Mouse (Mus musculus) limb, embryonic 10.5 days (tissue): ENCODE results near the gene Pigc. TPM values are rescaled to one million over a fixed set of nuclear protein-coding genes. Genes with fewer than 3 reads are reported as not detected.

ENCODE experiments used
- DNase-seq: peaks from one replicate; pipeline ENCODE4 v3.0.0-alpha.2; 2017; ENCODE audit warnings: low spot score
- H3K27ac ChIP-seq: fragments of 300-500 bp; sonication (generic); 2 replicates; pipeline ENCODE4 v1.5.1; 2016; ENCODE audit warnings: mild to moderate bottlenecking
- H3K27me3 ChIP-seq: fragments of 300-500 bp; sonication (generic); 2 replicates; pipeline ENCODE4 v1.6.1; 2016; ENCODE audit warnings: low read depth, mild to moderate bottlenecking; ENCODE audit not compliant: poor library complexity, severe bottlenecking
- H3K36me3 ChIP-seq: fragments of 300-500 bp; sonication (generic); 2 replicates; pipeline ENCODE4 v1.6.1; 2016; ENCODE audit warnings: mild to moderate bottlenecking, moderate library complexity
- H3K4me1 ChIP-seq: fragments of 300-500 bp; sonication (generic); 2 replicates; pipeline ENCODE4 v1.6.1; 2016
- H3K4me3 ChIP-seq: fragments of 300-500 bp; sonication (generic); 2 replicates; pipeline ENCODE4 v1.5.1; 2016; ENCODE audit warnings: mild to moderate bottlenecking, moderate library complexity
- H3K9me3 ChIP-seq: fragments of 300-500 bp; sonication (generic); replicated peaks from 2 replicates; pipeline ENCODE4 v1.6.1; 2016; ENCODE audit warnings: mild to moderate bottlenecking
- WGBS: fragments of 180-500 bp; shearing (Covaris S2); methylation state at CpG from one replicate; pipeline ENCODE4 v1.1.7; 2016; 5-methylcytosine and 5-hydroxymethylcytosine counted together
- polyA plus RNA-seq: library from polyadenylated mRNA; unstranded; fragments of >200 nt; fragmentation: Nextera tagmentation; extraction: Ambion mirVana; gene quantifications from 2 replicates; pipeline ENCODE4 v1.2.1, GENCODE M21; 2016

Pigc gene
- polyA plus RNA-seq, 1 experiment from 2014 or later = 39.9 TPM

GRCm38 (mm10) chr1:161980626-161981298 lies 11.8 kb downstream of the Pigc start:
- H3K27me3 ChIP-seq = no peaks in the 10 kb centered on the region
- no peaks in the 10 kb centered on the region for H3K36me3 ChIP-seq
- peaks cover 79% of the 10 kb centered on the region for H3K4me1 ChIP-seq
- H3K4me3 ChIP-seq = no peak overlapping the region
- no peak for DNase-seq
- H3K9me3 ChIP-seq = no peaks in the 10 kb centered on the region
- peak overlapping the region; percentile 93 for H3K27ac ChIP-seq
- 87% methylated on average over 9 of the region's 9 CpGs for WGBS

DNA sequence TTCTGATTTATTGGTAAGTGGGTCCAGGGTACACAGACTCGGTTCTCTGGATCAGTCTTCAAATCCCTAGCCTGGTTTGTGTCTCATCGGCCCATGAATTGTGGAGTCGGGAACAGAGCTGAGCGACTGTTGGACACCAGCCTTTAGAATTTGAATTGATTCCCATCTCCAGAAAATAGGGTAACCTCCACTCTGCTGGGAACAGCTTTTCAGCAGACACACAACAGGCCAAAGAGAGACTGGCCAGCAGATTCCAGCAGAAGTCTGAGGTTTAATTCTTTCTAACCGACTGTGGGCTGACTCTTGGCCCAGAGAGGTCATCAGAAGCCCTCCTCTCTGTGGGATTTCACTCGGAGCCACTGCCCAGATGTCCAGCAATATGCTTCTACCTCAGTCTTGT lies 14.5 kb downstream of the Pigc start:
- peak overlapping the region; percentile 93 for H3K27ac ChIP-seq
- 41% methylated on average over 6 of the region's 6 CpGs for WGBS
- 0 out of 2 replicates have a peak overlapping the region, but pooled peaks have one; percentile 17 for H3K4me3 ChIP-seq
- H3K27me3 ChIP-seq = no peaks in the 10 kb centered on the region
- H3K4me1 ChIP-seq = peaks cover 57% of the 10 kb centered on the region
- H3K36me3 ChIP-seq = no peaks in the 10 kb centered on the region
- H3K9me3 ChIP-seq = no peaks in the 10 kb centered on the region
- DNase-seq = peak; percentile 49

DNA sequence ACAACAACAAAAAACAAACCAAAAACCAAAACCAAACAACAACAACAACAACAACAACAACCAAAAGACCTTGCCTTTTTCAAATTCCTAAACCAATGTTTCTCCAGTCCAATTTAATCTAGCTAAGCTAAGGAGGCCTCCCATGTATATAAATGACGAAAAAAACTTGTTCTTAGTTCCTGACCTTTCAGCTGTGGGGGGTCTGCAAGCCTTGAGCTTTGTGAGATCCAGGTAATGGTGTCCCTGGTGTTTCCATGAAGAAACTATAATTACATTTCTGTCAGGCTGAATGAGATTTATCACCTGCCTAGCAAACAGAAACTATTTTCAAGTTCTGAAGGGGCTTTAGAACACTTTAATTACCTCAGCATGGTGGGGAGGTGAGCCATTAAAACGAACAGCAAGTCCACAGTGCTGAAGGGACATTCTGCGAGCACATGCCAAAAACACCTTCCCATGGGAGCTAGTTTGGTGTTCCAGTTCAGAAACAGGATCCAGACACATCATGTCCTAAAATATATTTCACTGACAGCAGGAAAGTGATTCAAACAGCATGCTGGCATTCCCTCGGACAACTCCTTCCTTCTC lies 15.1 kb downstream of the Pigc start:
- no peaks in the 10 kb centered on the region for H3K36me3 ChIP-seq
- 9% methylated on average over 4 of the region's 4 CpGs for WGBS
- no peaks in the 10 kb centered on the region for H3K9me3 ChIP-seq
- H3K27me3 ChIP-seq = no peaks in the 10 kb centered on the region
- DNase-seq = peak; percentile 69
- peaks cover 57% of the 10 kb centered on the region for H3K4me1 ChIP-seq
- peak overlapping the region; percentile 93 for H3K27ac ChIP-seq
- 0 out of 2 replicates have a peak overlapping the region, but pooled peaks have one; percentile 10 for H3K4me3 ChIP-seq

GRCm38 (mm10) chr1:161990684-161991578 lies 21.9 kb downstream of the Pigc start:
- peak; percentile 50 for DNase-seq
- no peak overlapping the region for H3K4me3 ChIP-seq
- peak overlapping the region; percentile 86 for H3K27ac ChIP-seq
- H3K36me3 ChIP-seq = no peaks in the 10 kb centered on the region
- H3K4me1 ChIP-seq = peaks cover 37% of the 10 kb centered on the region
- H3K9me3 ChIP-seq = no peaks in the 10 kb centered on the region
- H3K27me3 ChIP-seq = no peaks in the 10 kb centered on the region
- WGBS = 32% methylated on average over 10 of the region's 10 CpGs

- H3K9me3 ChIP-seq = no peaks in the 10 kb centered on the region
- DNase-seq = no peak
- 88% methylated on average over 11 of the region's 11 CpGs for WGBS
- peaks cover 32% of the 10 kb centered on the region for H3K4me1 ChIP-seq
- H3K27ac ChIP-seq = peak overlapping the region; percentile 86
- H3K36me3 ChIP-seq = no peaks in the 10 kb centered on the region
- H3K4me3 ChIP-seq = no peak overlapping the region
- H3K27me3 ChIP-seq = no peaks in the 10 kb centered on the region
Measured at GRCm38 (mm10) chr1:161991846-161992245, 22.9 kb downstream of the Pigc start.

DNA sequence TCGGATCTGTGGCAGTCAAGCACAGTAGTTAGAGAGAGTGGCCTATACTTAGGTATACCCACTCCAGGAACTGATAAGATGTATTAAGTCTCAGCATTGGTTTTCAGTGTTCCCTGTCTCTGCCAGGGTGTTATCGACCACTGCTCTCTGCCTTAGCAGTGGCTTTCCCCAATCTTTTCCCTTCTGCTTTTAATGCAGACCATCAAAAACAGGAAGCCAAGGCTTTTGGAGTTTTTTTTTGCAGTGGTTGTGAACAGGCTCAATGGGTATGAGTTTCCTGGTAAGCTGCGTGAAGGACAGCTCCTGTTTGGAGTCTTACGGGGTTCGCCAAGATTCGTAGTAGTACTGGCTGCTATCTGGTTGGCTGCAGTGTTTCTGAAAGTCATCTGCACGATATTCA lies 23.4 kb downstream of the Pigc start:
- 90% methylated on average over 7 of the region's 7 CpGs for WGBS
- Histone ChIP-seq H3K9me3 (no peaks in the 10 kb centered on the region), H3K4me3 (no peak overlapping the region), H3K4me1 (peaks cover 32% of the 10 kb centered on the region), H3K36me3 (no peaks in the 10 kb centered on the region), H3K27me3 (no peaks in the 10 kb centered on the region), H3K27ac (peak overlapping the region; percentile 86)
- no peak for DNase-seq

GRCm38 (mm10) chr1:161998781-161999180 lies 29.8 kb downstream of the Pigc start:
- peak overlapping the region; percentile 95 for H3K27ac ChIP-seq
- 63% methylated on average over 4 of the region's 4 CpGs for WGBS
- H3K27me3 ChIP-seq = no peaks in the 10 kb centered on the region
- no peak overlapping the region for H3K4me3 ChIP-seq
- no peak for DNase-seq
- H3K36me3 ChIP-seq = no peaks in the 10 kb centered on the region
- H3K4me1 ChIP-seq = peaks cover 44% of the 10 kb centered on the region
- H3K9me3 ChIP-seq = no peaks in the 10 kb centered on the region

DNA sequence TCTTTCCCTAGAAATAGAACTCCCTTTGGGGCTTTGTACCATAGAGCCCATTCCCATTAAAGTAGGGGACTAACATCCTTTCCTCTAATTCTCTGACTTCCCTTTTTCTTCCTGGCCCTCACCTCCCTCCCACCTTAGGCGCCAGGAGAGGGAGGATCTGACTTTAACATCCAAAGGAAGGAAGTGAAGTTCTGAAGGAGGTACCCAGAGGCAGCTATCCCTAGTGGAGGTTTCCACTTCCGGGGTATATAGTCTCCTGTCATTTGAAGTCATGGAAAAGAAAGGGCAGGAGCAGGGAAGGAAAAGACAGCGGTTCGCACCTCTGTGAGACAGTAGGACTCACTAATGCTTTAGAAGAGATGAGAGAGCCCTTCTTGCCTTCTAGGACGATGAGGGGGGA lies 30.4 kb downstream of the Pigc start:
- H3K4me1 ChIP-seq = peaks cover 49% of the 10 kb centered on the region
- no peak for DNase-seq

GRCm38 (mm10) chr1:161999882-162000371 lies 30.9 kb downstream of the Pigc start:
- peak overlapping the region; percentile 95 for H3K27ac ChIP-seq
- no peaks in the 10 kb centered on the region for H3K27me3 ChIP-seq
- WGBS = 7% methylated on average over 4 of the region's 4 CpGs
- DNase-seq = peak; percentile 74
- H3K9me3 ChIP-seq = no peaks in the 10 kb centered on the region
- H3K4me3 ChIP-seq = no peak overlapping the region
- no peaks in the 10 kb centered on the region for H3K36me3 ChIP-seq
- H3K4me1 ChIP-seq = peaks cover 55% of the 10 kb centered on the region

More for the DNA sequence above, 30.4 kb downstream of the Pigc start:
- no peak overlapping the region for H3K4me3 ChIP-seq
- WGBS = 41% methylated on average over 5 of the region's 5 CpGs
- no peaks in the 10 kb centered on the region for H3K9me3 ChIP-seq
- H3K27ac ChIP-seq = peak overlapping the region; percentile 95
- H3K27me3 ChIP-seq = no peaks in the 10 kb centered on the region
- H3K36me3 ChIP-seq = no peaks in the 10 kb centered on the region

- Histone ChIP-seq H3K4me1 (peaks cover 67% of the 10 kb centered on the region), H3K4me3 (no peak overlapping the region), H3K27ac (peak overlapping the region; percentile 95), H3K9me3 (no peaks in the 10 kb centered on the region), H3K27me3 (no peaks in the 10 kb centered on the region), H3K36me3 (no peaks in the 10 kb centered on the region)
- WGBS = 59% methylated on average over 8 of the region's 8 CpGs
- DNase-seq = no peak
Measured at GRCm38 (mm10) chr1:162001328-162001727, 32.3 kb downstream of the Pigc start.

GRCm38 (mm10) chr1:162003729-162004517 lies 34.9 kb downstream of the Pigc start:
- Histone ChIP-seq H3K4me3 (no peak overlapping the region), H3K4me1 (peaks cover 89% of the 10 kb centered on the region), H3K27ac (peak overlapping the region; percentile 95), H3K27me3 (no peaks in the 10 kb centered on the region), H3K36me3 (no peaks in the 10 kb centered on the region), H3K9me3 (no peaks in the 10 kb centered on the region)
- WGBS = 69% methylated on average over 14 of the region's 14 CpGs
- peak; percentile 38 for DNase-seq

- 59% methylated on average over 7 of the region's 7 CpGs for WGBS
- no peak for DNase-seq
- no peak overlapping the region for H3K4me3 ChIP-seq
- H3K27ac ChIP-seq = peak overlapping the region; percentile 95
- H3K36me3 ChIP-seq = no peaks in the 10 kb centered on the region
- peaks cover 89% of the 10 kb centered on the region for H3K4me1 ChIP-seq
- H3K9me3 ChIP-seq = no peaks in the 10 kb centered on the region
- no peaks in the 10 kb centered on the region for H3K27me3 ChIP-seq
Measured at GRCm38 (mm10) chr1:162004518-162004780, 35.5 kb downstream of the Pigc start.
